Mouse (Mus musculus) layer of hippocampus, adult 8-10 months (tissue): ENCODE data around the gene Coq7. TPM values are rescaled to one million over a fixed set of nuclear protein-coding genes. Genes with fewer than 3 reads are reported as not detected.
A peak's percentile ranks its signal among the peaks of the same experiment; 100 is the strongest.

Source experiments
- DNase-seq, 2 experiments: peaks; one replicate each; pipeline ENCODE4 v3.0.0; 2022; ENCODE audit warnings: low spot score in 2 of 2
- total RNA-seq, 4 experiments: library from RNA; stranded (reverse); gene quantifications; 2 replicates each; pipeline ENCODE4 v1.2.4; 2022

Gene Coq7
- total RNA-seq: 10 to 100 TPM; 29.6 to 40.5 (median 37.4) TPM

DNA sequence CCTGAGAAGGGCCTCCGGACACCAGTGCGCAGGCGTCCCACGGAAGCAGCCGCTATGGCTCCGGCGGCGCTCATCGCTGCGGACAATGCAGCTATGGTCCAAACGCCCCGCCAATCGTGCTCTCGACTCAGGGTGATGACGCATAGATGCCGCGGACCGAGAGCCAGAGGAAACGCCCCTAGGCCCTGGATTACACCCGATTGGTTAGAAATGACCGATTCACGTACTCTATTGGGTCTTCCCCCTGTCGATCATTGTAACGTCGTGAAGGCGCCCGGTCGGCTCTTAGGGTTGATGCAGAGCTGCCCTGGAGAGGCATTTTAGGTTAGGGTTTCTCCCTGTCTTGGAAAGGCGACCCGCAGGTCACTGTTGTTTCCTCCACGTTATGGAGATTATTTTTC lies at the start of gene Coq7:
Gene Coq7 (minus strand): TSS at position 179 of the 401 bp plus-strand sequence.
- peak; percentile 95 to 97 for DNase-seq

DNA sequence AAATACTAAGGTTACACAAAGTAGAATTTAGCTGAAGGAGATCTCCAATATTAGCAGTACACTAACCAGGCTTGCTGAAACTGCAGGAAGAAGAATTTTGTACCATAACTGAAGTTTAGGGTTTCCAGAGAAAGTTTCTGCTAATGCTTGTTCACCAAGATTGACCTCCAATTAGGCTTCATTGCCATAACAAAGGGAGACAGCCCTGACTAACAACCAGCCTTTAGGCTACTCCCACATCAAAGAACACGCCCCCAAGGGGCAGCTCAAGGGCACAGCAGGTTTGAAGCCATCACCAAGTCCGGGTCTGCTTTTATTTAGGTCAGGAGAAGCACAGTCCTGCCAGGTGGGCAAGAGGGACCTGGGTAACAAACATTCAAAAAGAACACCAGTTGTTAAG lies 46.8 kb upstream of the Coq7 start:
- no peak for DNase-seq

- no peak for DNase-seq
Measured at GRCm38 (mm10) chr7:118578269-118578668, 45.1 kb upstream of the Coq7 start.

- DNase-seq: no peak
Measured at GRCm38 (mm10) chr7:118572039-118572438, 38.9 kb upstream of the Coq7 start.

GRCm38 (mm10) chr7:118571350-118571749 lies 38.2 kb upstream of the Coq7 start:
- no peak for DNase-seq

GRCm38 (mm10) chr7:118569121-118569543 lies 36.0 kb upstream of the Coq7 start:
- peak; percentile 51 to 83 for DNase-seq

DNA sequence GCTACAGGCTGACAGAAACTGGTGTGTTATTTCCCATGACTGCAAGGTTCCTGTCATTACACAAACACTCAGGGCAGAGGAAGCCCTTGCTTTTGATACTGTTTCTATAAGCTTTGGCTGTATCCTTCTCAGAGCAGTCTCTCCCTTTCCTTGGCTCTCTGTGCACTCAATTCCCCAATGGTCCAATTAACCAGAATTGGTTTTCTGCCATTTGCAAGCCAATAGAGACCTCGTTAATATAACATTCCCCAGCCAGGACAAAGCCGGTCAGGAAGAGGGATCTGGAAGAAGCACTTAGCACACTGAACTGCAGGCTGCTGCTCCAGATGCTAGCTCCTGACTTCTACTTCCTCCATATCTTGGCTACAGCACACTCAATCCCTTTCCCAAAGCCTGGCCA lies 21.1 kb upstream of the Coq7 start:
- DNase-seq: no peak

- no peak for DNase-seq
Measured at GRCm38 (mm10) chr7:118553881-118554280, 20.7 kb upstream of the Coq7 start.

DNA sequence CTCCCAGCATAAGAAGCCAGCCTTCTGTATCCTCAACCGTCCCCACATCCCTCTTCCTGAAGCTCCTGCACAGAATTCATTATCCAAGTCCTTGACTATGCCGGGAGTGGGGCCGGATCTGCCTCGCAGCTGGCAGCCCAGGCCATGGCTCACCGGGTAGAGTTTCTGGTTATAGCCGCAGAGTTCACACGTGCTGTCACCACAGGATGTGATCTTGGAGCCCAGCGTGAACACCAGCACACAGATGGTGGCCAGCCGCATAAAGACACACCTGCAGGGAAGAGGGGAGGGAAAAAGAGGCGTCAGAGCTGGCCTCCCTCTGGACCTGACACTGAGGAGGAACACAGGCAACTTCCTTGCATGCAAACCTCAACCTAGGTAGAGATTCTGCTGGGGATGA lies 14.3 kb upstream of the Coq7 start:
- no peak for DNase-seq

DNA sequence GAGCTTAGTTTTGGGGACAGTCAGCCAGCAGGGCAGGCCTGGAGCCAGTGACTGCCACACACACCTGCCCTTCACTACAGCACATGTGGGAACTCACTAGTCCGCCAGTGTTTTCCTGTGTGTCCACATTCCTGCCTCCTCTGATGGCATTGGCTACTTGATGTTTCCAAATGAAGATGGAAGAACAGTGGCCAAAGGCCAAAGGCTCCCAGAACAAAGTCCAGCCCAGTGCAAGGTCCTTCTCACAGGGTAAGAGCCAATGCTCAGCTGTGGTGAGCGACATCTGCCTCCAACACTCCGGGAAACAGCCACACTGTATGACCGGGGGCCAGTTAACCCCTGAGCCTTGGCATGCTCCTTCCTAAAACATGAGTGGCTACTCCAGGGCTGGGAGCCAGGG lies 11.0 kb upstream of the Coq7 start:
- no peak for DNase-seq

DNA sequence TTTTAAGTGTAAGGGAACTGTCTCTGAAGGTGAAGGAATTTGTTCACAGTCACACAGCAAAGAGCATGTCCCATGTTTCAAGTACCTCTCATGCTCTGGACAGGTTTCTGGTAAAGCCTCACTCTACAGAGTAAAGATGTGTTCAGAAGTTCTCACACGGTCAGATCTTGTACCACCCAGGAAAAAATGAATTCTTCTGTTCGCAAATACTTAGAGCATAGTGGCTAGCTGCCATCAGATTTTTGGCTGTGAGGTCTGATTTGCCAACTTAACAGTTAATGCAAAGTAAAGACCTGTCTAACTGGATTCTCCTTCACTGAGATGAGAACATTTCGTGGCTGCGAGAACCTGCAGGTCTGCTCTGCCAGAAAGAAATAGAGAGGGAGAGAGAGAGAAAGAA lies 1.9 kb upstream of the Coq7 start:
- no peak for DNase-seq

GRCm38 (mm10) chr7:118534326-118534725 lies 1.2 kb upstream of the Coq7 start:
- no peak for DNase-seq

DNA sequence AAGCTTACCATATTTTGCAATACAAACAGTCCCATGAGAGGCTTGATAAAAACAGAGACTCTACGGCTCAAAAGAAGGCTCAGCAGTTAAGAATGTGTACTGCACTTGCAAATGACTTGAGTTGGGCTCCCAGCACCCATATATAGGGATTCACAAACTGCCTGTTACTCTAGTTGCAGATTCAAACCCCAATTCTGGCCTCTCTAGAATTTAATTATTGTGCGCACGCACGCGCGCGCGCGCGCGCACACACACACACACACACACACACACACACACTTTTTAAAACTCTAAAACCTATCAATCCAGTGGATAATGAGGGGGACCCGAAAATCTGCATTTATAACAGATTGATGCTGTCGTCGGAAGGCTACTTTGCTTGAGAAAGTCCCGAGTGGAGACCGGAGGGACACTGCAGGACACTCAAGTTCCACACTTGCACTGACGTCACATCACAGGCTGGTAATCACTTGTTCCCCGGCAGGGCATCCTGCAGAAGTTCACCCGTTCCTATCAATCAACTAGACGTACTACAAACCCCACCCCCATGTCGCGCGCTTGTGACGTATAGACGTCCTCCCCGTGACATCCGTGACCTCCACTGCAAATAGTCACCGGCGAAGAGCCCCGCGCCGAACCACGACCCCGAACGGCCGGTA lies 508 bp downstream of the Coq7 start:
- peak; percentile 97 for DNase-seq

- no peak for DNase-seq
Measured at GRCm38 (mm10) chr7:118526967-118527366, 6.2 kb downstream of the Coq7 start.

- no peak for DNase-seq
Measured at GRCm38 (mm10) chr7:118522077-118522476, 11.1 kb downstream of the Coq7 start.

DNA sequence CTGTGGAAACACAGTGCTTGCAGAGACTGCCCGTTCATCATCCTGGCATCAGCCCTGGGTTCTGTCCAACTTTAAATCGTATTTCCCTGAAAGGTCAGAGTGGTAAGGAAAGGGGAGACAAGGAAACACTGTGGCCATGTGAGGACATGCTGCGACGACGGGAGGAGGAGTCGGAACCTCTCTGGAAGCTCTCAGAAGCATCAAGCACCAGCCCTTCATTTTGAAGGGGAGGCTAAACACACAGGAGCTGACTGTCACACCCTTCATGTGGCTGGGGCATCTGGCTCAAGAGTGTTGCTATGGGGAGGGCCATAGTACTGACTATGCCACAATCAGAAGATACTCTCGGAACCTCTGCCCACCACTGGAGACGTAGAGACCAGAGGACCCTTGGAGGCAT lies 13.5 kb downstream of the Coq7 start:
- DNase-seq: no peak

DNA sequence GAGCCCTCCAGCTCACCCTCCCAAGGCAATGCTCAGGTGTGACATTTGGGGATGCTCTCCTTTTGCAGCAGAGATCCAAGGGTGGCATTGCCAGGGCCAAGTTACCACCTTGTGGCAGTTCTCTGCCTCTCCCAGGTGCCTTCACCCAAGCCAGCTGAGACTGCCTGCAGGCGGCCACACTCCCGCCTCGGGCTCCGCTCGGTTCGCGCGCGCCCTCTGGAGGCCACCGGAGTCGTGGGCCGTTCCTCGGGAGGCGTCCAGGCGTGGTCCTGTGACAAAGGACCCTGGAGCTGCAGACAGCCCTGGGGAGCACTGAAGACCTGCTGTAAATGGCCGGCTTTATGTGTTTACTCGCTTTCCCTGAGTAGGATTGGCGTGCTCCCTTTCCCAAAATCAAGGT lies 14.5 kb downstream of the Coq7 start:
- DNase-seq: peak; percentile 38 to 61

GRCm38 (mm10) chr7:118517819-118518218 lies 15.3 kb downstream of the Coq7 start:
- DNase-seq: no peak

- DNase-seq: no peak
Measured at GRCm38 (mm10) chr7:118508556-118508955, 24.6 kb downstream of the Coq7 start.

- no peak for DNase-seq
Measured at GRCm38 (mm10) chr7:118503844-118504243, 29.3 kb downstream of the Coq7 start.

DNA sequence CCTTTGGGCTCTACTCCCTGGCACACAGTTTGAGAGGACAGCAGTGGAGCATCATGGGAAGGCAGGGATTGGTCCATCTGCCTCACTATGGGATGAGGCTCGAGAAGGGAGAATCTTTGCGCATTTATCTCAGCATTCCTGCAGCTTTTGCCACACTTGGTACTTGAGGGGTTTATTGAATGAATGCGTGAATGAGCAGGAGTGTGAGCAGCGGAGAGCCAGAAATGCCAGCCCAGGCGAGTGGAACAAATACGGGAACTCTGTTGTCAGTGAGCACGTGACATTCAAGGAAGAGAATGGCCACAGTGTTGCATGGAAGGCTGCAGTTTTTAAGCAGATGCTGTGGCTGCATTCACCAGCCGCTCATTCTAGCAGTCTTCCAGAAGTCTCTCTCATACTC lies 30.8 kb downstream of the Coq7 start:
- DNase-seq: no peak

GRCm38 (mm10) chr7:118499784-118500435 lies 33.2 kb downstream of the Coq7 start:
- DNase-seq: no peak
